Mouse (Mus musculus) spleen, adult 18-20 months (tissue): Measurements from ENCODE around the gene Kcnh4.
A peak's percentile ranks its signal among the peaks of the same experiment; 100 is the strongest.

Source experiments
- DNase-seq, 2 experiments: peaks; one replicate each; pipeline ENCODE4 v3.0.0; 2022; ENCODE audit warnings: mixed read lengths in 2 of 2

Kcnh4 gene

DNA sequence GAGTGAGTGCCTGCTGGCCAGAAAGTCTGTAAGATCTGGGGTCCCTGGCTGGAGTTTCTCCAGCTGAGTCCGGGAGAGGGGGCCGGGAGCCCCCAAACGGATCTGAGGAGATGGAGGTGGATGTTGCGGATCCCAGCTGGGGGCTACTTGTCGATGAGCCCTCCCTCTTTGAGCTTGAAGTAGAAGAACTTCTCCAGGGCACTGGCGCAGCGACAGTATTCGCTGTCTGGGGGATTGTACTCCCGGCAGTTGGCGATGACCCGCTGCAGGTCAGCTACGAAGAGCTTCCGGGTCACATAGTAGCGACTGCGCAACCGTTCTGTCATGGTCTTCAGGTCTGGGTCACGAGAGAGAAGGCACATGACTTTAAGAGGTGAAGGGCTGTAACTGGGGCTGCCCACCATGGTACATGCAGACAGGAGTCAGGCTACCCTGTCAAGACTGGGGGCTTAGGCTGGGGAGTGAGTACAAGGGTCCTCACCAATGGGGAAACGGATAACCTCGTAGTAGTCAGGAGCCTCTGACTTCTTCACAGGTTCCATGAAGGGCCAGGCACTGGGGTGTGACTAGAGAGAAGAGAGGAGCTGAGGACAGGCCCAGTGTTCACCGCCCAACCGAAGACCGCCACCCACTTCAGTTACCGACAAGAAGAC is 54.5 kb downstream of the Kcnh4 start:
- DNase-seq, result no peak

DNA sequence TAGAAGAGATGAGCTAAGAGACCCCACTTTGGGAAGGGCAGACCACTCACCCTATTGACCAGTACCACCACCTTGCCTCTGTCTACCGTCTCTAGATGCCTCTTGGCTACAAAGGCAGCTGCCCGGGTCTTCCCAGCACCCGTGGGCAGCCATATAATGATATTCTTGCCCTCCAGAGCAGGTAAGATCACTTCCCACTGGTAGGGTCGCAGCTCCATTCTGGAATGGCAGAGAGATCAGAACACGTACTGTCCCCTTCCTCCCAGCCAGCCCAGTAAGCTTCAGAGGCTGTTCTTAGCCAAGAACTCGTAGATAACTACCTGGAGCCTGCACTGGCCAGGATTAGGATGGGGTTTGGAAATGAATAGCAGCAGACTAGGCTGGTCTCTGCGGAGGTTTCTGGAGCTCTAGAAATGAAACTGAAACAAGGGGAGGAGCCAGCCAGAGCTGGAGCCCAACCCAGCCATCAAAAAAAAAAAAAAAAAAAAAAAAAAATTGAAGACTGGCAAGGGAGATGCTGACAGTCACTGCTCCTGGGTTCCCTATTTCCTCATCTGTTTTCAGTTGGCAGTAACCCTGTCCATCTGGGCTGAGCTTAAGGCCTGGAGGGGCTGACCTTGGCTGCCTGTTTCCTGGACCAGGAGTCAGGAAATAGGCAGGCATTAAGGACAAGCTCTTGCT is 55.8 kb downstream of the Kcnh4 start, which contains the start of gene Dhx58:
Dhx58 (minus strand) TSS at position 421 of the 681 bp plus-strand sequence.
- DNase-seq, result no peak

- DNase-seq, result no peak
Measured at GRCm38 (mm10) chr11:100703366-100703765, 56.4 kb downstream of the Kcnh4 start.

GRCm38 (mm10) chr11:100702906-100703305 is 56.8 kb downstream of the Kcnh4 start:
- no peak for DNase-seq

DNA sequence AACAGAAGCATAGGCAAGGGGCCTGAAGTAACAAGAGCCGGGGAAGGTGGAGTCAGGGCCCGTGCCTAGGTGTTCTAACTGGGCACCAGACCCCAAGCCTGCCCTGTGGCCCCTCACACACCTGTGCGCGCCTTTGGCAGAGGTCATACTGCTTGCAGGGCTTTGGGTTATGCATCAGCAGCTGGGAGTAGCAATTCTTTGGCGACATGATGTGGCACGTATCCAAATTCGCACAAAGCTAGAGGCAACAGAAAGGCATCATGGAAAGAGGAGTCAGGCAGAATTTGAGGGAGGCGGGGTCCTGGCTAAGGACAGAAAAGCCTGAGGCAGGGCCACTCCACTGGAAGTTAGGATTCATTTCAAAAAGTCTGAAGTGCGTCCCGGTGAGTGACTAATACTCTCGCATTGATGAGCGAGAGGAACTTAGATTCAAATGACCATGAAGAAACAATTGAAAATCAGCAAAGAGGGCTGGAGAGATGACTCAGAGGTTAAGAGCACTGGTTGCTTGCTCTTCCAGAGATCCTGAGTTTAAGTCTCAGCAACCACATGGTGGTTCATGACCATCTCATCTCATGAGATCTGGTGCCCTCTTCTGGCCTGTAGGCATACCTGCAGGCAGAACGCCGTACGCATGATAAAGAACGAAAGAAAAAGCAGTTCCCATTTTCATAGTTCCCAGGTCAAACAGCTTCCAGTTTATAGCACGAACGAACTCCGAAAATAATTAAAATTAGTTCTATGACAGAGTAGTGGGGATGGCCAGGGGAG is 57.5 kb downstream of the Kcnh4 start:
- DNase-seq, result peak in 1 of 2 experiments; percentile 63

DNA sequence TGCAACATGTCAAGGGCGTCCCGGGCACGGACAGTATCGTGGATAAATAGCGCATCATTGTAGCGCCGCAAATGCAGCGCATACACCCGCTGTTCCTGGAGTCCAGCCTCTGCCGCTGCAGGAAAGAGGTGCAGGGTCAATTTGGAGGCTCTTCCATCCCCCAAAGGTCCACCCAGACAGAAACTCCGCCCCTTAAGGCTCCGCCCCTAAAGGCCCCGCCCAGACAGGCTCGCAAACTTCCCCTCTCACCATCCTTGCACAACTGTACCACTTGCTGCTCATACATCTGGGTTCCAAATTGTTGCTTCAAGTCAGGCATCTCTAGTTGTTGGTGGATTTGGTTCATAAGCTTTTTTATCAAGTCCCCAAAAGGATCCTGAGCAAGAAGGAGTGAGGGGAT is 58.4 kb downstream of the Kcnh4 start:
- DNase-seq, result peak; percentile 62 to 66

GRCm38 (mm10) chr11:100700710-100701109 is 59.0 kb downstream of the Kcnh4 start:
- DNase-seq, result no peak

- DNase-seq, result no peak
Measured at GRCm38 (mm10) chr11:100697921-100698320, 61.8 kb downstream of the Kcnh4 start.

DNA sequence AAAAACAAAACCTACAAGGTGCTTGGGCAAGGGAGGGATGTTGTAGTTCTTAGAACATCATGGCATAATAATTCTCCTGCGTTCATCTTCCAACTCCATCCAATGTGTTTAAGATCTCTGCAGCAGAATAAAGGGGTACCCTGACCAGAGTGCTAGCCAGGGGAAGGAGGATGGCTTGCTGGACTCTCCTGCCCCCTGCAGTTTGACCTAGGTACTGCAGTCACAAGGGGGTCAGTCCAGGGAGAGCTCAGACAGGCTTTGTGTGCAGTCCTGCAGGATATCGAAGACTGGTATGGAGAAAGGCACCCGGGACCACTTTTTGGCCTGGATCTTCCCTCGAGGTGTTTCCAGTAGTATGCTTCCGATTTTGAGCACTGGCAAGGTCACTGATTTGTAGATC is 64.8 kb downstream of the Kcnh4 start:
- peak; percentile 55 to 80 for DNase-seq

DNA sequence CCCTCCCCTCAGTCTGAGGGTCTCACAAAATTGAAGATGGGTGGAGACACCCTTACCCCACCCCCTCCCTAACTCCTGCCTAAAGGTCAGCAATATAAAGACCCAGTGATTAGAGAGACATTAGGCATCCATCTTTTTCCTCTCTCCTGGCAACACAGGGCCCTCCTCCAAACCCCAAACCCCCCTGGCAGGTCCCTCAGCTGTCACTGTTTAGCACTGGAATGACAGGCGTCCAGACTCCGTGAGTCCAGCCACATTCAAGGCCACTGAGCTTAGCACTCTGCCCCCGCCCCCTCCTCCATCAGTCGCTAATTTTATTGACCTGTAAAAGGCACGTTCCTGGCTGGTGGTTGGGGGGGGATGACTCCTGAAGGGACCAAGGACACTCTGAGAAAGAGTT is 66.6 kb downstream of the Kcnh4 start:
- DNase-seq, result no peak

GRCm38 (mm10) chr11:100692164-100692616 is 67.6 kb downstream of the Kcnh4 start, which contains the start of gene Zfp385c:
Gene Zfp385c, minus strand, starts transcription at chr11:100692455.
- no peak for DNase-seq

DNA sequence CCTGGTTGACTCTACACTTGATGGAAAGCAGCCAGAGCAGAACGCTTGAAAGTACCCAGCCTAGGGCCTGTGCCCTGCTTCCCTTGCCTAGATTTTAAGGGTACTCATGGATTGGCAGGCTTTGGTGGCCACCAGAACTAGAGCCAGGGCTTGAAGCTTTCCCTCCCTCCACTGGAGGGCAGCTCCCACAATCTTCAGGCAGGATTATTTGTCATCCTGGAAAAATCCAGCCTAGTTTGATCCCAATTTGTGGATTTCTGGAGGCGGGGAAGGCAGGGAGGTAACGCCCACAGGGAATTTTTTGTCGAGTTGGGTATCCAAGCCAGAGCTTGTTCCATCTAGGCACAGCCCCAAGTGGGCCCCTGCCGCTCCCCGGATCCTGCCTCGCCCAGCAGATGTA is 69.4 kb downstream of the Kcnh4 start:
- DNase-seq, result no peak
